Mouse (Mus musculus): ENCODE results near the gene Ahdc1.
"Not testable (repeated sequence)": the region's sequence is repeated elsewhere in the genome, so short reads cannot be mapped to it uniquely, and the experiment has no call there.

The Ahdc1 gene

GRCm38 (mm10) chr4:132993553-132993952 lies 17.5 kb upstream of the Ahdc1 start:
- peak; percentile 92 for DNase-seq (ENCODE audit: low read depth, low spot score)

DNA sequence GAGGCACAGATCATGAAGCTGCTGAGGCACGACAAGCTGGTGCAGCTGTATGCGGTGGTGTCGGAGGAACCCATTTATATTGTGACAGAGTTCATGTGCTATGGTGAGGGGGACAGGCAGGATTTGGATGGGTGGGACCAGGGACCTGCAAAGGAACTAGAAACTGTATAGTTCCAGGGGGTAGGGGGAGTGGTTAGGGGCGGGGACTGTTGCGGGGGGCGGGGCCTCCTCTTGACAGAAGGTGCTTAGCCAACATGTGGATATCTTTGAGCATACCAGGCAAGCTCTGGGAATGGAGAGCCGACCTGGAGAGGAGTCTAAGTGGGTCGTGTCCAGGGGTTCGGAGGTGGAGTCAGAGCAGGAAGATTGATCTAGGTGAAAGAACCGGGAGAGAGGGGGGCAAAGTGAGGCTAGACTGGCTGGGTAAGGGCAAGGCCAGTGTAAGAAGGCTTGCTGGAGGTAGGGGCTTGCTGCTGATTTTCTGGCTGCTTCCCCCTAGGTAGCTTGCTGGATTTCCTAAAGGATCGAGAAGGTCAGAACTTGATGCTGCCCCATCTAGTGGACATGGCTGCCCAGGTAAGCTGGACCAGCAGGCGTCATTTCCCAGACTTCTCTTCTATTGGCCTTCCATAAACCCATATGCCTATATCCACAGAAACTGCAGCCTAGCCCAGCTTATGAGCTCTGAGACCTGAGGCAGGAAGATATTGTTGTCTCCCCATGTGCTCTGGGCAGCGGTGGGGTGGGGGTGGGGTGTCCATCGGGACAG lies 13.4 kb upstream of the Ahdc1 start:
- peak; percentile 43 for DNase-seq (ENCODE audit: low read depth, low spot score)

DNA sequence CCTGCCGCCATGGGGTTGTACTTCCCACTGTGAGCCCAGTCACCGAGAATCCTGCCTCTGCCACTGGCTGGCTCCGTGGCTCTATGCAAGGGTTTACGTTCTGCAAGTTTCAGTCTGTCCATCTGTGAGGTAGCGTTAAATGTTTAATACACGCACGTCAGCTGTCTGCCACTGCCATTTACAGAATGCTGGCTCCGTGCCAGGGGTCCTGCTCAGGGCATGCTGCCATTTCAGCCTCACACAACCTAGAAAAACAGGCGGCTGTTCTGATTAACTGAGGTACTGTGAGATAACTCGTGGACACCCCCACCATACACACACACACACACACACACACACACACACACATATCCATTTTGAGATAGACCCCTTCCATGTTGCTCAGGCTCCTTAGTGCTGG lies 8.2 kb upstream of the Ahdc1 start:
- no peak for DNase-seq (ENCODE audit: low read depth, low spot score)

- DNase-seq (ENCODE audit: low read depth, low spot score) = no peak
Measured at GRCm38 (mm10) chr4:133003316-133004018, 7.6 kb upstream of the Ahdc1 start.

- DNase-seq (ENCODE audit: low read depth, low spot score) = peak; percentile 89
Measured at GRCm38 (mm10) chr4:133005233-133005632, 5.8 kb upstream of the Ahdc1 start.

DNA sequence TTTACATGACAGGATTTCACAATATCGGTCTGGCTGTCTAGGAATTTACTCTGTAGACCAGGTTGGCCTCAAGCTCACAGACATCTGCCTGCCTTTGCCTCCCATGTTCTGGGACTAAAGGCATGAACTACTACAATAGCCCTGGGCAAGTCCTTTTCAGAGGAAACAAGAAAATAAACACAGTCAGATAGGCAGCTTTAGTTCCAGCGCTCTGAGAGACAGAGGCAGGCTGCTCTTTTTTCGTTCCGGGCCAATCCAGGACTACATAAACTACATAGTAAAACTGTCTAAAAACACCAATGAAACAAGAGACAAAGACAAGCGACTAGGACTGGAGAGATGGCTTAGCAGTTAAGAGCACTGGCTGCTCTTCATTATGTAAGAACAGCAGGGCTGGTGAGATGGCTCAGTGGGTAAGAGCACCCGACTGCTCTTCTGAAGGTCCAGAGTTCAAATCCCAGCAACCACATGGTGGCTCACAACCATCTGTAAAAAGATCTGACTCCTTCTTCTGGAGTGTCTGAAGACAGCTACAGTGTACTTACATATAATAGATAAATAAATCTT lies 5.1 kb upstream of the Ahdc1 start:
- not testable (repeated sequence) for DNase-seq (ENCODE audit: low read depth, low spot score)

GRCm38 (mm10) chr4:133007513-133008380 lies 3.3 kb upstream of the Ahdc1 start:
- DNase-seq (ENCODE audit: low read depth, low spot score) = no peak

- DNase-seq (ENCODE audit: low read depth, low spot score) = peak; percentile 61
Measured at GRCm38 (mm10) chr4:133009131-133009530, 1.9 kb upstream of the Ahdc1 start.

- no peak for DNase-seq (ENCODE audit: low read depth, low spot score)
Measured at GRCm38 (mm10) chr4:133009676-133010075, 1.4 kb upstream of the Ahdc1 start.

GRCm38 (mm10) chr4:133010611-133011010 lies 449 bp upstream of the Ahdc1 start:
- peak; percentile 88 for DNase-seq (ENCODE audit: low read depth, low spot score)

GRCm38 (mm10) chr4:133011821-133012775 lies 1.0 kb downstream of the Ahdc1 start:
- DNase-seq (ENCODE audit: low read depth, low spot score) = no peak

DNA sequence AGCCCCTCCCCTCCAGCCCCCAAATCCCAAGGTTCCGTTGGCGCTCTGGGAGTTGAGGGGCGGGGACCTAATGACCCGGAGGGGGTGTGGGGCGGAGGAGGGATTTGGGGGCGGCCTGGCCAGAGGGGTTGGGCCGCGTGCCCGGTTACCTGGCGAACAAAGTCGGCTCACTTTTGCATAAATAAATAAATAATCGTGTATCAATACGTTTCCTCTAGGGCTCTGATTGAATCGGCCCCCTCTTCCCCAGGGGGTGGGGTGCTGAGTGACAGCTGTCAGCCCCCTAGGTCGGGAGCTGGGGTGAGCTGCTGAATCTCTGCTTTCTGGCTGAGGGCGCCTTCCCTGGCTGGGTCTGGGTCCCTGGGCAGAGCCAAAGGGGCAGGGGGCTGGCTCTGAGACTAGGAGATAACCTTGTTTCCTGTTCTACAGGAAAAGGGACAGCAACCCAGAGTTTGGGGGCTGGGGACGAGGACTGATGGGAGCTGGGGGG lies 1.8 kb downstream of the Ahdc1 start:
- DNase-seq (ENCODE audit: low read depth, low spot score) = peak; percentile 64

DNA sequence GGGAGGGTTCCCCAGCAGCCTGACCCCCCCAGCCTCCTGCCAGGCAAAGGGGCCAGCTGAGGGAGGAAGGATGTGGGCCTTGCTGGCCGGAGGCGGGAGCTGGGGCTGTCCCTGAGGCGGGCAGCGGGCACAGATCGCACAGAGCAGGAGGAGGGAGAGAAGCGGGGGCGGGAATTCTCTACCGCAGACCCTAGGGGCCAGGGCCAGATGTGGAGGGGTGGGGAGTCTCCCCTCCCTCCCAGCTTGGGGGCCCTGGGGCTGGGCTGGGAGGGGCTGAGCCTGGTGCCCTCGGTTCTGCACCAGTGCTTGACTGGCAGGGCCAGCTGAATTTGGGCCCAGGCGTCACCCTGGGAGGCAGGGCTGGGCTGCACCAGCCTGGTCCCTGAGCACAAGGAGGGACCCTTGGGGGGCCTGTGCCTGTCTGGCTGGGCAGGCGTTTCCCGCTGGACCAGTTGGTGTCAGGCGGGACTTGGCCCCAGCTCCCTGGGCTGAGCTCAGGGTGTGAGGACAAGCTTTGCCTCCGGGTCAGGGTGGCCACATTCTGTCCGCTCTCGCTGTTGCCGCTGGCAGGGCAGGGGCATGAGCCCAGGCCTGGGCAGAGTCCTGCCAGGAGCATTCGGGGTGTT lies 2.3 kb downstream of the Ahdc1 start:
- DNase-seq (ENCODE audit: low read depth, low spot score) = no peak

DNA sequence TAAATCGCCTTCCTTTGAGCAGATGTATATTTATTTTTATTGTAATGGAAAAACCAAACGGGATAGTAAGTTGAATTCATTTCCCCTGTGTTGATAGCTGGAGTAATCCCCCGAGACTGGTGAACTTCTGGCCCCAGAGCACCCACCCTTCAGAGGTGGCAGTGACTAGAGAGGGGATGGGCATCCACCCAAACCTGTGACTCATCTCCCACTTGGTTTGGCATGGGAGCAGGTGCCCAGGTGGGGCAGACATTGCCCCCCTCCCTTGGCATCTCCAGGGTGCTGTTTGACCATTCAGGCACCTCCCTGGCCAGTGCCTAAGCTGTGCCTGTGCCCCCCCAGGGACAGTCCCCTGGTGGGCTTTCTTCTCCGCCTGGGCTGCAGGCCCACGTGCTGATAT lies 3.0 kb downstream of the Ahdc1 start:
- no peak for DNase-seq (ENCODE audit: low read depth, low spot score)

- DNase-seq (ENCODE audit: low read depth, low spot score) = no peak
Measured at GRCm38 (mm10) chr4:133014896-133015709, 4.0 kb downstream of the Ahdc1 start.

DNA sequence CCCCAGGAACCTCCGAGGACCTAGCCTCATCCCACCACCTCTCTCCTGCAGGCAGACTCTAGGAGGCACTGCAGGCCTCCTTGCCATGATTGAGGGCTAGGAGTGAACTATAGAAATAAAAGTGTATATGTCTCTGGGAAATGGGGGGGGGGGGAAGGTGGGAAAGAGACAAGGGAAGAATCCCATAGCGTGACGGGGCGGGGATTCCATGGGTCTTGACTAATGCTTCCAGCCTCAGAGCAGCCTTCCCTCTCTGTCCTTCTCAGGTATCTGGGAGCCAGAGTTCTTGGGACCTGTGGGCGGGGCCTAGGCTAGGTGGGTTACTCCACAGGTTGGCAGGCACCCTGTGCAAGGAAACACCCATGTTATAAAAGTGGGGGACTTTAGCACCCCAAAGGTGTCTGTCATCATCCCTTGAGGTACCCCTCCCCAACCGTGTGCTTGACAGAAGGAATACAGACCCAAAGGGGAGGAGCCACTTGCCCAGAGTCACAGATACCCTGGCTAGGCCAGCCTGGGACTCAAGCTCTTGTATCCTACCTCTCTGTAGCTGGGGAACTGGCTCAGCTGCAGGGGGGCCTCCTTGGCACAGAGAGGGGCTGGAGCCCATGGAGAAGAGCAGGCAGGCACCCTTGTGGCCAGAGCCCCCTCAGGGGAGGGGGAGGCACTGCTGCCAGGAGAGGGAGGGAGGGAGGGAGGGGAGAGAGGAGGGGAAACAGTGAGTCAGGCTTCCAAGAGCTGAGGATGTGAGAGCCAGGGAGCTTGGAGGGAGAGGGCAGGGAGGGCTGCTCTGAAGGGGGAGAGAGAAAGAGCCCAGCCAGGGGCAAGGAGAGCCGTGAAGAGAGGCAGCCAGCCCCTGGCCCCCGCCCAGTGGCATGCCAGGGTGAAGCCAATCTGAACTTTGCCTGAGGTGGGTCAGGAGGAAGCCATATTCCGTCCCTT lies 4.9 kb downstream of the Ahdc1 start:
- DNase-seq (ENCODE audit: low read depth, low spot score) = no peak

GRCm38 (mm10) chr4:133016677-133017415 lies 5.8 kb downstream of the Ahdc1 start:
- DNase-seq (ENCODE audit: low read depth, low spot score) = no peak
